14 mouse cellular contexts compared by ENCODE assay signal in the genomic region with DNA sequence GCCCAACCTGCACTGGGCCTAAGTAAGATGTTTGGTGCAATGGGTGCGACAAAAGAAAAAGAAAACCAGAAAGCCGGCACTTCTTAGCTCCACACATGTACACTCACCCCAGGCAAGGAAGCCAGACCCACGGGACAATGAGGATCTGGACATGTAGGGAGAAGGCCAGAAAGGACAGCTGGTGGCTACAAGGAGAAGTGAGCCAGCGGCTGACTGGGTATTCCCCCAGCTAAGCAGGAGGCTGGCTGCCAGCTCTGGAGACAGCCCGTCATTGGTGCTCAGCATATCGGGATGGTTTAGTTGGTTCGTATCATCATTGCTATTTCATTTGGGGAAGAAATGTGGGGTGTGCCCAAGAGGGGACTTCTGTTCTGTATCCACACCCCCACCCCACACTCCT.
DNase-seq lines count a peak whose midpoint lies in the region; ATAC-seq lines count a peak whose summit lies in the region.
"Had no signal": no experiment of that assay in that cellular context is flagged by ENCODE, and none has a peak within 500 bp of the region (broad histone marks: within the 10 kb centered on the region; RNA-seq: fewer than 3 reads in every experiment).

No protein-coding gene starts in this region.

- H3K36me3 ChIP-seq in heart, embryonic 11.5 days (ENCODE audit: control insufficient read depth, insufficient read depth, low read length) = no peaks in the 10 kb centered on the region

- no peaks in the 10 kb centered on the region for H3K9me3 ChIP-seq in heart, embryonic 11.5 days (replicated peaks; ENCODE audit: control insufficient read depth, low read length)
- H3K9me3 ChIP-seq: forebrain, embryonic 13.5 days had no signal

- H3K4me3 ChIP-seq in heart, embryonic 11.5 days (ENCODE audit: low read depth, low read length) = no peak overlapping the region
- H3K4me3 ChIP-seq: forebrain, embryonic 13.5 days had no signal

- no peak overlapping the region for H3K27ac ChIP-seq in heart, embryonic 11.5 days (ENCODE audit: low read depth, low read length)
- H3K27ac ChIP-seq: forebrain, embryonic 13.5 days; kidney, postnatal 0 days; macrophage had no signal

- ATAC-seq in heart, embryonic 11.5 days (replicated peaks; ENCODE audit: insufficient number of reproducible peaks, low FRiP score, low TSS enrichment) = no peak
- ATAC-seq: forebrain, embryonic 13.5 days had no signal

- WGBS in heart, embryonic 11.5 days (ENCODE audit: insufficient replicate concordance) = 78% methylated on average over 7 of the region's 7 CpGs

- peak; percentile 98 for DNase-seq in heart, adult 11 months
- DNase-seq in testis, postnatal 10 days (ENCODE audit: low spot score) = peak; percentile 52
- DNase-seq in testis, postnatal 14 days (ENCODE audit: low spot score) = no peak
- DNase-seq in heart, postnatal 14 days = peak; percentile 54 to 71
- peak; percentile 48 for DNase-seq in skeletal muscle tissue, adult 2 months (ENCODE audit: low read depth, low spot score)
- DNase-seq in c-Kit-positive CD71-positive TER-119-positive erythroid progenitor cells, embryonic 14.5 days (ENCODE audit: low spot score) = no peak
- no peak for DNase-seq in spleen, postnatal 10 days (ENCODE audit: low spot score in 2 of 2)
- DNase-seq: adrenal gland, postnatal 10 days; B cell, adult 2 months; embryo, embryonic 11 days had no signal

- no peaks in the 10 kb centered on the region for H3K4me1 ChIP-seq in heart, embryonic 11.5 days (ENCODE audit: control insufficient read depth, insufficient read depth, low read length)

- no peak overlapping the region for H3K4me2 ChIP-seq in heart, embryonic 11.5 days
- H3K4me2 ChIP-seq: forebrain, embryonic 13.5 days had no signal

- intact Hi-C loops in heart, postnatal 14 days (cut with DNase I) = no loop called here

- no peak overlapping the region for H3K9ac ChIP-seq in heart, embryonic 11.5 days (ENCODE audit: low read depth, low read length)
- H3K9ac ChIP-seq: forebrain, embryonic 13.5 days had no signal

- H3K27me3 ChIP-seq in heart, embryonic 11.5 days (ENCODE audit: control insufficient read depth, insufficient read depth, low read length) = no peaks in the 10 kb centered on the region

Comparison
In these comparisons a context has a peak if more than half of its experiments do, and no peak if none do; other contexts are left out.
1. DNase-seq: peak in heart, adult 11 months (single experiment), testis, postnatal 10 days (single experiment), heart, postnatal 14 days (2 of 2) and skeletal muscle tissue, adult 2 months (single experiment); none in testis, postnatal 14 days (single experiment), c-Kit-positive CD71-positive TER-119-positive erythroid progenitor cells, embryonic 14.5 days (single experiment) and spleen, postnatal 10 days (0 of 2).